Mouse (Mus musculus): ENCODE data around the gene Ngdn. TPM values are rescaled to one million over a fixed set of nuclear protein-coding genes. Genes with fewer than 3 reads are reported as not detected.

Gene Ngdn
- polyA plus RNA-seq, 1 experiment from 2014 or later = 70.7 TPM

GRCm38 (mm10) chr14:55047971-55048531 is 32.8 kb downstream of the Ngdn start:
- H3K36me3 ChIP-seq = no peaks in the 10 kb centered on the region
- no peak for ATAC-seq (ENCODE audit: insufficient number of reproducible peaks, low FRiP score, low TSS enrichment, low read depth)
- H3K4me2 ChIP-seq = no peak overlapping the region
- no peak overlapping the region for H3K27ac ChIP-seq
- H3K27me3 ChIP-seq = no peaks in the 10 kb centered on the region
- 81% methylated on average over 2 of the region's 2 CpGs for WGBS
- no peak overlapping the region for H3K4me3 ChIP-seq
- H3K9me3 ChIP-seq = no peaks in the 10 kb centered on the region
- H3K4me1 ChIP-seq = 0 out of 2 replicates have a peak, but pooled peaks cover 4% of the 10 kb centered on the region
- no peak overlapping the region for H3K9ac ChIP-seq

DNA sequence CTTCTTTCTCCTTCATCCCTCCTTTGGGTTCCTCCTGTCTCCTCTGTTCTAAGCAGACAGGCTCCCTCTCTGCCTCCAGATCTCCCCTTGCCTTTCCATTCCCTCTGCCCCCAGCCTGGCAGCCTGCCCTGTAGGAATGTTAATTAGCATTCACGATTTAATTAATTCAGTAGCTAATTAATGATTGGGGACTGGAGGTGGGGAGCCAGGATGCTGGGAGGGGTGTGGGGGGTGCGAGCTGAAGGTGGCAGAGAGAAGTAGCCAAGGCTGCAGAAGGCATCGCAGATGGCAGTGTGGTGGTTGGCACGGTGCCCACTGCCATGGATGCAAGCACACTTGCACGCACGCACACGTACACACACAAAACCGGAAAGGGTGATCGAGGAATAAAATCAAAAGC is 37.2 kb downstream of the Ngdn start:
- Histone ChIP-seq H3K27me3 (no peaks in the 10 kb centered on the region), H3K4me2 (no peak overlapping the region), H3K36me3 (no peaks in the 10 kb centered on the region), H3K9ac (no peak overlapping the region), H3K9me3 (no peaks in the 10 kb centered on the region), H3K4me1 (peaks cover 16% of the 10 kb centered on the region; the same call in 1 of the 2 replicates), H3K27ac (no peak overlapping the region), H3K4me3 (no peak overlapping the region)
- 69% methylated on average over 9 of the region's 9 CpGs for WGBS
- no peak for ATAC-seq (ENCODE audit: insufficient number of reproducible peaks, low FRiP score, low TSS enrichment, low read depth)

DNA sequence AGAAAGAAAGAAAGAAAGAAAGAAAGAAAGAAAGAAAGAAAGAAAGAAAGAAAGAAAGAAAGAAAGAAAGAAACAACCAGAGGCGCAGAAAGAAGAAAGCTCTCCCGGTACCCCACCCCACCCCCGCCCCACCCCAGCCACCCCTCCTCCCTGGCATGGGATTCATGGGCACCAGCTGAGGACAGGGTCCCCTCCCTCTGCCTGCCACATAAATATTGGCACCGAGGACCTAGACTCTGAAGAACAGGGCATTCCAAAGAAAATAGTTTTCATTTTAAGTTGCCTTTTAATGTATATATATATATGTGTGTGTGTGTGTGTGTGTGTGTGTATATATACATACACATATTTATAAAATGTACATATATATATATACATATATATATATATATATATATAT is 37.8 kb downstream of the Ngdn start:
- Histone ChIP-seq H3K4me1 (peaks cover 16% of the 10 kb centered on the region; the same call in 1 of the 2 replicates), H3K27me3 (no peaks in the 10 kb centered on the region), H3K4me2 (no peak overlapping the region), H3K36me3 (no peaks in the 10 kb centered on the region), H3K4me3 (no peak overlapping the region), H3K9ac (no peak overlapping the region), H3K27ac (no peak overlapping the region), H3K9me3 (no peaks in the 10 kb centered on the region)
- 65% methylated on average over 4 of the region's 4 CpGs for WGBS
- ATAC-seq (ENCODE audit: insufficient number of reproducible peaks, low FRiP score, low TSS enrichment, low read depth) = no peak

GRCm38 (mm10) chr14:55053708-55054190 is 38.5 kb downstream of the Ngdn start:
- H3K9me3 ChIP-seq = no peaks in the 10 kb centered on the region
- H3K27ac ChIP-seq = no peak overlapping the region
- 77% methylated on average over 17 of the region's 17 CpGs for WGBS
- H3K9ac ChIP-seq = no peak overlapping the region
- H3K27me3 ChIP-seq = no peaks in the 10 kb centered on the region
- H3K4me1 ChIP-seq = peaks cover 16% of the 10 kb centered on the region; the same call in 1 of the 2 replicates
- no peak overlapping the region for H3K4me3 ChIP-seq
- H3K36me3 ChIP-seq = no peaks in the 10 kb centered on the region
- no peak overlapping the region for H3K4me2 ChIP-seq
- no peak for ATAC-seq (ENCODE audit: insufficient number of reproducible peaks, low FRiP score, low TSS enrichment, low read depth)

DNA sequence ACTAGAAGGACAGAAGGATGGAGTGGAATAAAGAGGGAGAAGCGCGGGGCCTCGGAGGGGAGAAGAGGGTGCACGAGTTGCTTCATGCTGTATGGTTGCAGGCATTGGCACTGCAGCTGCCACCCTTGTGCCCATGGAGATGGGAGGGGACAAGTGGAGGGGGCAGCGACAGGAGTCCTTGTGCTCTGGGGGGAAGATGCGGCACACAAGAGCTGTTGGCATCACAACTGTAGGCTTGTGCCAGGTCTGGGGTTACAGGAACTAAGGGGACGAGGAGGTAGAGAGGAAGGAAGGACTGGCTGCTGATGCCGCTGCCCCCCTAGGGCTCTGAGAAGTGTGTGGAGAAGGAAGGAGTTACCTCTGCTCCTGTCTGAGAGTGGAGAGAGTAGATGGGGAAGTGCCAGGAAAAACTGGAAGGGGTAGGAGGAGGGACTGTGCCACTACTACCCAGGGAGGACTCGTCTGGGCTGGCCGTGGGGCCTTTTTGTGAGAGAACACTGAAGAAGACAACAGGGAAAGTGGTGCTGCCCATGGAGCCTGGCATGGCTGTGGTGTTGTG is 39.0 kb downstream of the Ngdn start:
- WGBS = 82% methylated on average over 10 of the region's 10 CpGs
- H3K4me1 ChIP-seq = peaks cover 16% of the 10 kb centered on the region; the same call in 1 of the 2 replicates
- H3K27me3 ChIP-seq = no peaks in the 10 kb centered on the region
- H3K9me3 ChIP-seq = no peaks in the 10 kb centered on the region
- H3K9ac ChIP-seq = no peak overlapping the region
- no peaks in the 10 kb centered on the region for H3K36me3 ChIP-seq
- 0 out of 2 replicates have a peak overlapping the region, but pooled peaks have one; percentile 17 for H3K27ac ChIP-seq
- no peak for ATAC-seq (ENCODE audit: insufficient number of reproducible peaks, low FRiP score, low TSS enrichment, low read depth)
- H3K4me2 ChIP-seq = no peak overlapping the region
- H3K4me3 ChIP-seq = no peak overlapping the region

DNA sequence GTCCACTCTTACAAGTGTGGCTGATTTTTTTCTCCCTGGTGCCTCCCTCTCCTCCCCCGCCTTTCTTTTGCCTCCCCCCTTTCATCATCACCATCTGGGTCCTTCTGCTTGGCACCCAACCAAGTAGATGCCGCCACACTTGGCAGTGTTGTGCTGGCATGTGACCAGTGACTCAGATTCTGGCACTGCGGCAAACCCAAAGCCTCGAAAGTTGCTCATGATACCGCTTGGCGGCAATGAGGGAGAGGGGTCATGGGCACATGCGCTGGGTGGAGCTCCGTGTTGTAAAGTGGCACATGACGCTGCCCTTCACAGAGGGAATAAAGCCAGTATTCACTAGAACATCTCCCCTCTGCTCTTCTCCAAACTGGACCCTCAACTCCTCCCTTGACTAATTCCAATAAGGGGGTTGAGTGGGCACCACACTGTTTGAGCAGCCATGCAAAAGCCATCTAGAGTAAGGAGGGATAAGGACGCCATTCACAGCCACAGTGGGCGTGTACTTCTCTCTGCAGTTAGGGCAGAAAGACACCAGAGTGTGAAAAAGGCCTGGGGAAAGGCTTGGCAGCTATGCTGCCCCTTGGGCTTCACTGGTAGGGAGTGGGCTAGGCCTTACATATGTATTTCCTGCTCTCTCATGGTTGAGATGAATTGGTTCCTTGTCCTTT is 40.0 kb downstream of the Ngdn start:
- Histone ChIP-seq H3K9me3 (no peaks in the 10 kb centered on the region), H3K4me2 (no peak overlapping the region), H3K4me3 (no peak overlapping the region), H3K27ac (no peak overlapping the region), H3K36me3 (no peaks in the 10 kb centered on the region), H3K27me3 (no peaks in the 10 kb centered on the region), H3K9ac (no peak overlapping the region), H3K4me1 (peaks cover 16% of the 10 kb centered on the region; the same call in 1 of the 2 replicates)
- 61% methylated on average over 11 of the region's 11 CpGs for WGBS
- peak; percentile 35; the same call in 1 of the 2 replicates for ATAC-seq (ENCODE audit: insufficient number of reproducible peaks, low FRiP score, low TSS enrichment, low read depth)

- H3K9me3 ChIP-seq = no peaks in the 10 kb centered on the region
- H3K27me3 ChIP-seq = no peaks in the 10 kb centered on the region; the same call in 1 of the 2 replicates
- H3K4me1 ChIP-seq = peaks cover 34% of the 10 kb centered on the region
- H3K4me2 ChIP-seq = no peak overlapping the region
- ATAC-seq (ENCODE audit: insufficient number of reproducible peaks, low FRiP score, low TSS enrichment, low read depth) = no peak
- H3K4me3 ChIP-seq = no peak overlapping the region
- no peak overlapping the region for H3K9ac ChIP-seq
- H3K27ac ChIP-seq = no peak overlapping the region
- peaks cover 2% of the 10 kb centered on the region; the same call in 1 of the 2 replicates for H3K36me3 ChIP-seq
- 71% methylated on average over 1 of the region's 1 CpGs for WGBS
These were observed 43.8 kb downstream of the Ngdn start for GRCm38 (mm10) chr14:55059009-55059408.

DNA sequence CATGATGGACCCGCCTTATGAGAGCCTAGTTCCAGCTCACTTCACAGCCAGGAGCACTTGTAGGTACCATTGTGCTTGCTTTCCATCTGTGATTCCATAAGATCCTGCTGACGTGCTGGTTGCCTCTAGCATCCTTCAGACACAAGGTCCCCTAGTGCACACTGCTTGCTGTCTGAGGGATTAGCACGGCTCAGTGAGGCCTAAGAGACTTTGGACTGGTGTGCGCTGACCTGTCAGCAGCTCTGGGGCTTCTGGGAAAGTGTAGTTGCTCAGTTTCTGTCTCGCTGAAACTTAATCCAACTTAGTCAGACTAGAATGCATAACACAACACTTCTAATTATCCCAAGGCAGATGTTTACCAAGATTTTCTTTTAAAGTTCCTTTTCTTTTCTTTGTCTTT is 44.7 kb downstream of the Ngdn start:
- Histone ChIP-seq H3K27me3 (no peaks in the 10 kb centered on the region; the same call in 1 of the 2 replicates), H3K9me3 (no peaks in the 10 kb centered on the region), H3K36me3 (peaks cover 5% of the 10 kb centered on the region; the same call in 1 of the 2 replicates), H3K4me2 (no peak overlapping the region), H3K4me3 (no peak overlapping the region), H3K27ac (no peak overlapping the region), H3K9ac (no peak overlapping the region), H3K4me1 (peaks cover 30% of the 10 kb centered on the region)
- WGBS = 78% methylated on average over 5 of the region's 5 CpGs
- no peak for ATAC-seq (ENCODE audit: insufficient number of reproducible peaks, low FRiP score, low TSS enrichment, low read depth)

- H3K9ac ChIP-seq = no peak overlapping the region
- no peak overlapping the region for H3K4me2 ChIP-seq
These were observed 46.6 kb downstream of the Ngdn start for GRCm38 (mm10) chr14:55061845-55062244.

DNA sequence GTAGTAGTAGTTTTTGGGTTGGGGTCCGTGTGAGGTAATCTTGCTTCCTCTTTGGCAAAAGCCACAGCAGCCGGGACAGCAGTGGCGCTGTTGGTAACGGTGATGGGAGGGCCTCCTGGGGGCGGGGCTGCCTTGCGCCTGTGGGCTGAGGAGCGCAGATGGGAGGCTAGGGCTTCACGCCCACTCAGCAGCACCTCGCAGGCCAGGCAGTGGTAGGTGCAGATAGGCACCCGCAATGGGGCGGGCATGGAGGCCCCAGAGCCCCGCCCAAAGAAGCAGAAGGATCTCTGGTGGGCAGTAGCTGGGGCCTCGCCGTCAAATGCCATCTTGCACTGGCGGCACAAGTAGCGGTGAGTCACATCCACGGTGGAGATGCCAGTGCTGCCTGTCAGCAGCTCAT is 47.4 kb downstream of the Ngdn start:
- no peaks in the 10 kb centered on the region; the same call in 1 of the 2 replicates for H3K27me3 ChIP-seq
- H3K4me1 ChIP-seq = peaks cover 32% of the 10 kb centered on the region
- no peaks in the 10 kb centered on the region for H3K9me3 ChIP-seq
- H3K36me3 ChIP-seq = peaks cover 20% of the 10 kb centered on the region
- no peak overlapping the region for H3K9ac ChIP-seq
- peak overlapping the region; percentile 37 for H3K4me2 ChIP-seq
- H3K4me3 ChIP-seq = peak overlapping the region; percentile 20
- no peak for ATAC-seq (ENCODE audit: insufficient number of reproducible peaks, low FRiP score, low TSS enrichment, low read depth)
- 9% methylated on average over 17 of the region's 17 CpGs for WGBS
- no peak overlapping the region for H3K27ac ChIP-seq

More at GRCm38 (mm10) chr14:55061845-55062244, 46.6 kb downstream of the Ngdn start:
- no peaks in the 10 kb centered on the region; the same call in 1 of the 2 replicates for H3K27me3 ChIP-seq
- H3K4me1 ChIP-seq = peaks cover 32% of the 10 kb centered on the region
- no peak for ATAC-seq (ENCODE audit: insufficient number of reproducible peaks, low FRiP score, low TSS enrichment, low read depth)
- WGBS = 34% methylated on average over 7 of the region's 7 CpGs
- H3K36me3 ChIP-seq = peaks cover 16% of the 10 kb centered on the region
- no peaks in the 10 kb centered on the region for H3K9me3 ChIP-seq
- no peak overlapping the region for H3K4me3 ChIP-seq
- H3K27ac ChIP-seq = 0 out of 2 replicates have a peak overlapping the region, but pooled peaks have one; percentile 8

- no peak overlapping the region for H3K9ac ChIP-seq
- H3K9me3 ChIP-seq = no peaks in the 10 kb centered on the region
- H3K4me2 ChIP-seq = peak overlapping the region; percentile 37; the same call in 1 of the 2 replicates
- H3K27ac ChIP-seq = no peak overlapping the region
- H3K4me1 ChIP-seq = peaks cover 32% of the 10 kb centered on the region
- H3K27me3 ChIP-seq = no peaks in the 10 kb centered on the region; the same call in 1 of the 2 replicates
- ATAC-seq (ENCODE audit: insufficient number of reproducible peaks, low FRiP score, low TSS enrichment, low read depth) = no peak
- H3K4me3 ChIP-seq = no peak overlapping the region
- peaks cover 20% of the 10 kb centered on the region for H3K36me3 ChIP-seq
- whole genome bisulfite sequencing = 78% methylated on average over 5 of the region's 5 CpGs
These were observed 47.9 kb downstream of the Ngdn start for GRCm38 (mm10) chr14:55063117-55063516.

Data from limb, embryonic 15.5 days (tissue).